Mouse (Mus musculus) regulatory T cell (primary cell): ENCODE results near the gene Brms1.
"Not testable (repeated sequence)": the region's sequence is repeated elsewhere in the genome, so short reads cannot be mapped to it uniquely, and the experiment has no call there.

Source experiments
- in situ Hi-C: fragments of 300-600 bp; cut with MboI, MseI; formaldehyde crosslinking; loops from one replicate; pipeline ENCODE4 v1.15.1; 2025; ENCODE audit warnings: high pct_unique_total_duplicates

Gene Brms1

GRCm38 (mm10) chr19:5040862-5041523 lies at the start of gene Brms1:
Gene Brms1, plus strand, starts transcription at chr19:5041354.
- in situ Hi-C loops = loop anchor here (10.0 kb wide), 1 partner anchor 54 kb away; the partner anchor contains the start of gene Cnih2

GRCm38 (mm10) chr19:4992371-4992770 lies 48.8 kb upstream of the Brms1 start:
- in situ Hi-C loops = no loop called here

- in situ Hi-C loops = no loop called here
Observed at GRCm38 (mm10) chr19:4992904-4993303, 48.2 kb upstream of the Brms1 start.

- in situ Hi-C loops = no loop called here
Observed at GRCm38 (mm10) chr19:4994043-4994442, 47.1 kb upstream of the Brms1 start.

GRCm38 (mm10) chr19:4999445-5000140 lies 41.6 kb upstream of the Brms1 start:
- in situ Hi-C loops = no loop called here

GRCm38 (mm10) chr19:5001666-5002406 lies 39.3 kb upstream of the Brms1 start:
- in situ Hi-C loops = no loop called here

- in situ Hi-C loops = not testable (repeated sequence)
Observed at GRCm38 (mm10) chr19:5003644-5004043, 37.5 kb upstream of the Brms1 start.

- in situ Hi-C loops = no loop called here
Observed at GRCm38 (mm10) chr19:5004925-5005324, 36.2 kb upstream of the Brms1 start.

- in situ Hi-C loops = no loop called here
Observed at GRCm38 (mm10) chr19:5013138-5013537, 28.0 kb upstream of the Brms1 start.

- in situ Hi-C loops = no loop called here
Observed at GRCm38 (mm10) chr19:5014961-5015398, 26.2 kb upstream of the Brms1 start.

GRCm38 (mm10) chr19:5016221-5016742 lies 24.9 kb upstream of the Brms1 start:
- in situ Hi-C loops = no loop called here

- in situ Hi-C loops = no loop called here
Observed at GRCm38 (mm10) chr19:5016782-5017181, 24.4 kb upstream of the Brms1 start.

GRCm38 (mm10) chr19:5017611-5018010 lies 23.5 kb upstream of the Brms1 start:
- in situ Hi-C loops = no loop called here

- in situ Hi-C loops = no loop called here
Observed at GRCm38 (mm10) chr19:5018191-5018590, 23.0 kb upstream of the Brms1 start.

GRCm38 (mm10) chr19:5021416-5021815 lies 19.7 kb upstream of the Brms1 start:
- in situ Hi-C loops = no loop called here

GRCm38 (mm10) chr19:5023621-5024479 lies 17.3 kb upstream of the Brms1 start, which contains the start of gene Slc29a2:
Gene Slc29a2, plus strand, starts transcription at chr19:5023860.
- in situ Hi-C loops = no loop called here

GRCm38 (mm10) chr19:5026111-5026510 lies 15.0 kb upstream of the Brms1 start:
- in situ Hi-C loops = loop anchor here (5.0 kb wide), 1 partner anchor 51 kb away; no protein-coding TSS in a partner anchor

- in situ Hi-C loops = no loop called here
Observed at GRCm38 (mm10) chr19:5032686-5033085, 8.5 kb upstream of the Brms1 start.

- in situ Hi-C loops = no loop called here
Observed at GRCm38 (mm10) chr19:5036577-5036976, 4.6 kb upstream of the Brms1 start.

GRCm38 (mm10) chr19:5037678-5038571 lies 3.2 kb upstream of the Brms1 start:
- in situ Hi-C loops = no loop called here
